Mouse (Mus musculus): Measurements from ENCODE around the gene Ptch1. TPM values are rescaled to one million over a fixed set of nuclear protein-coding genes. Genes with fewer than 3 reads are reported as not detected.

The Ptch1 gene
- polyA plus RNA-seq, 1 experiment, result 5.6 TPM

GRCm38 (mm10) chr13:63562972-63563780 lies 10.2 kb downstream of the Ptch1 start:
- H3K4me1 ChIP-seq (ENCODE audit: control insufficient read depth, insufficient read depth, low read length), result peaks cover 26% of the 10 kb centered on the region
- TF ChIP-seq POLR2A (IDR thresholded peaks at IDR 0.05; ENCODE audit: control insufficient read depth, low read depth, low read length) (0 out of 2 replicates have a peak, but pooled peaks have one; percentile 24), CTCF (IDR thresholded peaks at IDR 0.05; ENCODE audit: control insufficient read depth, insufficient read depth, insufficient replicate concordance, low read depth, low read length) (no peak)
- H3K36me3 ChIP-seq (ENCODE audit: control insufficient read depth, insufficient read depth, low read length), result no peaks in the 10 kb centered on the region
- no peaks in the 10 kb centered on the region for H3K27me3 ChIP-seq (ENCODE audit: control insufficient read depth, insufficient read depth, low read length)
- peak overlapping the region; percentile 40 for H3K27ac ChIP-seq (ENCODE audit: control insufficient read depth, insufficient read depth, low read depth, low read length)
- H3K4me3 ChIP-seq (ENCODE audit: control insufficient read depth, low read depth, low read length), result peak overlapping the region; percentile 88

- Histone ChIP-seq H3K27ac (ENCODE audit: control insufficient read depth, insufficient read depth, low read depth, low read length) (no peak overlapping the region), H3K4me3 (ENCODE audit: control insufficient read depth, low read depth, low read length) (no peak overlapping the region), H3K4me1 (ENCODE audit: control insufficient read depth, insufficient read depth, low read length) (peaks cover 20% of the 10 kb centered on the region), H3K27me3 (ENCODE audit: control insufficient read depth, insufficient read depth, low read length) (no peaks in the 10 kb centered on the region), H3K36me3 (ENCODE audit: control insufficient read depth, insufficient read depth, low read length) (no peaks in the 10 kb centered on the region)
- TF ChIP-seq CTCF (IDR thresholded peaks at IDR 0.05; ENCODE audit: control insufficient read depth, insufficient read depth, insufficient replicate concordance, low read depth, low read length), result no peak
- TF ChIP-seq POLR2A (IDR thresholded peaks at IDR 0.05; ENCODE audit: control insufficient read depth, low read depth, low read length), result no peak
Measured at GRCm38 (mm10) chr13:63562141-63562971, 11.0 kb downstream of the Ptch1 start.

- Histone ChIP-seq H3K36me3 (ENCODE audit: control insufficient read depth, insufficient read depth, low read length) (no peaks in the 10 kb centered on the region), H3K27me3 (ENCODE audit: control insufficient read depth, insufficient read depth, low read length) (no peaks in the 10 kb centered on the region), H3K27ac (ENCODE audit: control insufficient read depth, insufficient read depth, low read depth, low read length) (no peak overlapping the region), H3K4me1 (ENCODE audit: control insufficient read depth, insufficient read depth, low read length) (peaks cover 5% of the 10 kb centered on the region; the same call in 1 of the 2 replicates), H3K4me3 (ENCODE audit: control insufficient read depth, low read depth, low read length) (no peak overlapping the region)
- TF ChIP-seq POLR2A (IDR thresholded peaks at IDR 0.05; ENCODE audit: control insufficient read depth, low read depth, low read length) (no peak), CTCF (IDR thresholded peaks at IDR 0.05; ENCODE audit: control insufficient read depth, insufficient read depth, insufficient replicate concordance, low read depth, low read length) (no peak)
Measured at GRCm38 (mm10) chr13:63558297-63558890, 15.0 kb downstream of the Ptch1 start.

- no peaks in the 10 kb centered on the region for H3K27me3 ChIP-seq (ENCODE audit: control insufficient read depth, insufficient read depth, low read length)
Measured at GRCm38 (mm10) chr13:63556431-63556830, 17.0 kb downstream of the Ptch1 start.

GRCm38 (mm10) chr13:63555885-63556284 lies 17.5 kb downstream of the Ptch1 start:
- no peaks in the 10 kb centered on the region for H3K36me3 ChIP-seq (ENCODE audit: control insufficient read depth, insufficient read depth, low read length)

More at GRCm38 (mm10) chr13:63556431-63556830, 17.0 kb downstream of the Ptch1 start:
- TF ChIP-seq POLR2A (IDR thresholded peaks at IDR 0.05; ENCODE audit: control insufficient read depth, low read depth, low read length), result no peak
- no peak for TF ChIP-seq CTCF (IDR thresholded peaks at IDR 0.05; ENCODE audit: control insufficient read depth, insufficient read depth, insufficient replicate concordance, low read depth, low read length)
- Histone ChIP-seq H3K27ac (ENCODE audit: control insufficient read depth, insufficient read depth, low read depth, low read length) (no peak overlapping the region), H3K4me1 (ENCODE audit: control insufficient read depth, insufficient read depth, low read length) (0 out of 2 replicates have a peak, but pooled peaks cover 2% of the 10 kb centered on the region), H3K36me3 (ENCODE audit: control insufficient read depth, insufficient read depth, low read length) (no peaks in the 10 kb centered on the region), H3K4me3 (ENCODE audit: control insufficient read depth, low read depth, low read length) (no peak overlapping the region)

GRCm38 (mm10) chr13:63554569-63554968 lies 18.8 kb downstream of the Ptch1 start:
- no peak overlapping the region for H3K4me3 ChIP-seq (ENCODE audit: control insufficient read depth, low read depth, low read length)
- H3K27ac ChIP-seq (ENCODE audit: control insufficient read depth, insufficient read depth, low read depth, low read length), result no peak overlapping the region
- H3K4me1 ChIP-seq (ENCODE audit: control insufficient read depth, insufficient read depth, low read length), result 0 out of 2 replicates have a peak, but pooled peaks cover 2% of the 10 kb centered on the region
- H3K27me3 ChIP-seq (ENCODE audit: control insufficient read depth, insufficient read depth, low read length), result no peaks in the 10 kb centered on the region
- H3K36me3 ChIP-seq (ENCODE audit: control insufficient read depth, insufficient read depth, low read length), result no peaks in the 10 kb centered on the region
- TF ChIP-seq CTCF (IDR thresholded peaks at IDR 0.05; ENCODE audit: control insufficient read depth, insufficient read depth, insufficient replicate concordance, low read depth, low read length) (no peak), POLR2A (IDR thresholded peaks at IDR 0.05; ENCODE audit: control insufficient read depth, low read depth, low read length) (no peak)

More at GRCm38 (mm10) chr13:63555885-63556284, 17.5 kb downstream of the Ptch1 start:
- Histone ChIP-seq H3K27me3 (ENCODE audit: control insufficient read depth, insufficient read depth, low read length) (no peaks in the 10 kb centered on the region), H3K4me3 (ENCODE audit: control insufficient read depth, low read depth, low read length) (no peak overlapping the region), H3K27ac (ENCODE audit: control insufficient read depth, insufficient read depth, low read depth, low read length) (no peak overlapping the region), H3K4me1 (ENCODE audit: control insufficient read depth, insufficient read depth, low read length) (0 out of 2 replicates have a peak, but pooled peaks cover 2% of the 10 kb centered on the region)
- TF ChIP-seq CTCF (IDR thresholded peaks at IDR 0.05; ENCODE audit: control insufficient read depth, insufficient read depth, insufficient replicate concordance, low read depth, low read length), result no peak
- no peak for TF ChIP-seq POLR2A (IDR thresholded peaks at IDR 0.05; ENCODE audit: control insufficient read depth, low read depth, low read length)
